Mouse (Mus musculus): ENCODE results near the gene Zfp473. TPM values are rescaled to one million over a fixed set of nuclear protein-coding genes. Genes with fewer than 3 reads are reported as not detected.
"Not testable (repeated sequence)": the region's sequence is repeated elsewhere in the genome, so short reads cannot be mapped to it uniquely, and the experiment has no call there.

Zfp473 gene
- total RNA-seq (2021), result under 1 TPM; 0.19 to 0.20 TPM

GRCm38 (mm10) chr7:44750950-44751349 is at the start of gene Zfp473:
Gene Zfp473 (minus strand): TSS chr7:44751050.
- not testable (repeated sequence) for DNase-seq

GRCm38 (mm10) chr7:44792781-44793180 is 41.9 kb upstream of the Zfp473 start:
- DNase-seq, result no peak

GRCm38 (mm10) chr7:44790066-44790465 is 39.2 kb upstream of the Zfp473 start:
- no peak for DNase-seq

- DNase-seq, result no peak
Measured at GRCm38 (mm10) chr7:44789531-44789930, 38.7 kb upstream of the Zfp473 start.

- DNase-seq, result no peak
Measured at GRCm38 (mm10) chr7:44780101-44780500, 29.3 kb upstream of the Zfp473 start.

- DNase-seq, result no peak
Measured at GRCm38 (mm10) chr7:44776849-44777498, 26.1 kb upstream of the Zfp473 start.

GRCm38 (mm10) chr7:44772591-44773204 is 21.8 kb upstream of the Zfp473 start:
- DNase-seq, result no peak

GRCm38 (mm10) chr7:44770046-44770578 is 19.3 kb upstream of the Zfp473 start:
- DNase-seq, result peak; percentile 88

GRCm38 (mm10) chr7:44768129-44768528 is 17.3 kb upstream of the Zfp473 start:
- DNase-seq, result no peak

- DNase-seq, result no peak
Measured at GRCm38 (mm10) chr7:44760366-44760765, 9.5 kb upstream of the Zfp473 start.

GRCm38 (mm10) chr7:44757164-44757563 is 6.3 kb upstream of the Zfp473 start:
- no peak for DNase-seq

- peak; percentile 94 for DNase-seq
Measured at GRCm38 (mm10) chr7:44748101-44749044, 2.5 kb downstream of the Zfp473 start, which contains the start of gene Vrk3. Gene Vrk3 (plus strand): TSS chr7:44748413.

- no peak for DNase-seq
Measured at GRCm38 (mm10) chr7:44747115-44747514, 3.7 kb downstream of the Zfp473 start.

GRCm38 (mm10) chr7:44745076-44745475 is 5.8 kb downstream of the Zfp473 start:
- peak; percentile 77 for DNase-seq

- no peak for DNase-seq
Measured at GRCm38 (mm10) chr7:44744270-44744669, 6.6 kb downstream of the Zfp473 start.

- DNase-seq, result no peak
Measured at GRCm38 (mm10) chr7:44741361-44741760, 9.5 kb downstream of the Zfp473 start.

GRCm38 (mm10) chr7:44733723-44734122 is 17.1 kb downstream of the Zfp473 start:
- no peak for DNase-seq

GRCm38 (mm10) chr7:44728082-44728975 is 22.5 kb downstream of the Zfp473 start:
- DNase-seq, result no peak

- no peak for DNase-seq
Measured at GRCm38 (mm10) chr7:44727151-44727550, 23.7 kb downstream of the Zfp473 start.

GRCm38 (mm10) chr7:44726343-44726742 is 24.5 kb downstream of the Zfp473 start:
- DNase-seq, result no peak

GRCm38 (mm10) chr7:44724316-44724715 is 26.5 kb downstream of the Zfp473 start:
- DNase-seq, result peak; percentile 12

GRCm38 (mm10) chr7:44722058-44722457 is 28.8 kb downstream of the Zfp473 start:
- DNase-seq, result no peak

All from heart, postnatal 4 days (tissue).